Mouse (Mus musculus) right cerebral cortex, adult 2 months (tissue): Measurements from ENCODE around the gene Gse1.
A peak's percentile ranks its signal among the peaks of the same experiment; 100 is the strongest.

Experiments used
- DNase-seq, 2 experiments: peaks; one replicate each; pipeline ENCODE4 v3.0.0; 2021 to 2022; ENCODE audit warnings: low spot score in 2 of 2

Gse1 gene

GRCm38 (mm10) chr8:120298601-120299532, 70.6 kb downstream of the Gse1 start:
- no peak for DNase-seq

GRCm38 (mm10) chr8:120300601-120301141, 72.4 kb downstream of the Gse1 start:
- DNase-seq, result peak; percentile 76 to 82

- DNase-seq, result no peak
Measured at GRCm38 (mm10) chr8:120302941-120303675, 74.9 kb downstream of the Gse1 start.

- DNase-seq, result no peak
Measured at GRCm38 (mm10) chr8:120304097-120304496, 75.8 kb downstream of the Gse1 start.

- no peak for DNase-seq
Measured at GRCm38 (mm10) chr8:120305800-120306385, 77.6 kb downstream of the Gse1 start.

GRCm38 (mm10) chr8:120307103-120307502, 78.8 kb downstream of the Gse1 start:
- DNase-seq, result no peak

- no peak for DNase-seq
Measured at GRCm38 (mm10) chr8:120307528-120307927, 79.3 kb downstream of the Gse1 start.

GRCm38 (mm10) chr8:120308131-120308530, 79.9 kb downstream of the Gse1 start:
- no peak for DNase-seq

GRCm38 (mm10) chr8:120308553-120308952, 80.3 kb downstream of the Gse1 start:
- no peak for DNase-seq

GRCm38 (mm10) chr8:120309326-120309725, 81.1 kb downstream of the Gse1 start:
- DNase-seq, result no peak

- DNase-seq, result no peak
Measured at GRCm38 (mm10) chr8:120310063-120310462, 81.8 kb downstream of the Gse1 start.

- DNase-seq, result no peak
Measured at GRCm38 (mm10) chr8:120312452-120312851, 84.2 kb downstream of the Gse1 start.

GRCm38 (mm10) chr8:120313674-120314073, 85.4 kb downstream of the Gse1 start:
- DNase-seq, result no peak

- no peak for DNase-seq
Measured at GRCm38 (mm10) chr8:120314932-120315331, 86.7 kb downstream of the Gse1 start.

- DNase-seq, result no peak
Measured at GRCm38 (mm10) chr8:120315644-120316043, 87.4 kb downstream of the Gse1 start.

- no peak for DNase-seq
Measured at GRCm38 (mm10) chr8:120316707-120317106, 88.5 kb downstream of the Gse1 start.

GRCm38 (mm10) chr8:120317118-120317824, 89.0 kb downstream of the Gse1 start:
- DNase-seq, result no peak

- DNase-seq, result no peak
Measured at GRCm38 (mm10) chr8:120318476-120318991, 90.3 kb downstream of the Gse1 start.

GRCm38 (mm10) chr8:120319449-120319848, 91.2 kb downstream of the Gse1 start:
- DNase-seq, result peak; percentile 66 to 72

GRCm38 (mm10) chr8:120320146-120320545, 91.9 kb downstream of the Gse1 start:
- no peak for DNase-seq

GRCm38 (mm10) chr8:120321724-120322123, 93.5 kb downstream of the Gse1 start:
- DNase-seq, result no peak
